Mouse (Mus musculus): Measurements from ENCODE around the gene S100b. TPM values are rescaled to one million over a fixed set of nuclear protein-coding genes. Genes with fewer than 3 reads are reported as not detected.
A peak's percentile ranks its signal among the peaks of the same experiment; 100 is the strongest.

Gene S100b
- polyA plus RNA-seq, 1 experiment from 2014 or later: 0.95 TPM

- Histone ChIP-seq H3K27ac (ENCODE audit: low read length) (no peak overlapping the region), H3K4me2 (ENCODE audit: low read depth, low read length) (no peak overlapping the region), H3K27me3 (ENCODE audit: control insufficient read depth, insufficient read depth, low read length) (no peaks in the 10 kb centered on the region), H3K4me3 (ENCODE audit: low read length) (no peak overlapping the region), H3K9ac (ENCODE audit: low read length) (no peak overlapping the region), H3K36me3 (ENCODE audit: control insufficient read depth, insufficient read depth) (peaks cover 8% of the 10 kb centered on the region; the same call in 1 of the 2 replicates), H3K9me3 (replicated peaks; ENCODE audit: control insufficient read depth, low read length) (no peaks in the 10 kb centered on the region), H3K4me1 (ENCODE audit: control insufficient read depth, insufficient read depth, low read length) (no peaks in the 10 kb centered on the region)
- 62% methylated on average over 1 of the region's 1 CpGs for WGBS
- no peak for ATAC-seq (replicated peaks; ENCODE audit: extremely low read depth, insufficient read depth, low FRiP score)
These were observed 24.0 kb upstream of the S100b start for GRCm38 (mm10) chr10:76229627-76230026.

GRCm38 (mm10) chr10:76237341-76238225, 16.1 kb upstream of the S100b start, which contains the start of gene Prmt2:
TSS of gene Prmt2 (minus strand) at chr10:76237865.
- no peaks in the 10 kb centered on the region for H3K36me3 ChIP-seq (ENCODE audit: control insufficient read depth, insufficient read depth)
- no peaks in the 10 kb centered on the region for H3K9me3 ChIP-seq (replicated peaks; ENCODE audit: control insufficient read depth, low read length)
- peak; percentile 98 for ATAC-seq (replicated peaks; ENCODE audit: extremely low read depth, insufficient read depth, low FRiP score)
- peak within 1 kb of the TSS; percentile 91 for H3K4me3 ChIP-seq (ENCODE audit: low read length)
- H3K27ac ChIP-seq (ENCODE audit: low read length): peak within 1 kb of the TSS; percentile 93
- H3K4me2 ChIP-seq (ENCODE audit: low read depth, low read length): peak within 1 kb of the TSS; percentile 83
- H3K27me3 ChIP-seq (ENCODE audit: control insufficient read depth, insufficient read depth, low read length): no peaks in the 10 kb centered on the region
- peak within 1 kb of the TSS; percentile 87 for H3K9ac ChIP-seq (ENCODE audit: low read length)
- WGBS: under 1% methylated on average over 47 of the region's 47 CpGs
- H3K4me1 ChIP-seq (ENCODE audit: control insufficient read depth, insufficient read depth, low read length): peaks cover 17% of the 10 kb centered on the region

DNA sequence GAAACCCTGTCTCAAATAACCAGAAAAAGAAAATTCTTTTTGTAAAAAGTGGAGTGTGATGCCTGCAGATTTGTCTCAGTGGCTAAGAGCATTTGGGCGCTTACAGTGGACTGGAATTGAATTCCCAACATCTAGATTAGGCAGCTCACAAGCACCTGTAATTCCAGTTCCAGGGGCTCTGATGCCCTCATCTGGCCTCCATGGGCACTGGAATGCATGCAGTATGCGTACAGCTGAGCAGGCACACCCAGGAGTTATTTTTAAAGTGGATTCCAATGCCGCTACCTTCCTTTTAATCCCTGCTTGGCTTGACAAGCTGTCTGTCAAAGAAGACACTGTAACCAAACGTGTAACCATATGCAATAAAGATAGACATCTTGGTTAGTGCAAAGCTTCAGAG, 14.3 kb upstream of the S100b start:
- H3K27ac ChIP-seq (ENCODE audit: low read length): no peak overlapping the region
- no peaks in the 10 kb centered on the region for H3K27me3 ChIP-seq (ENCODE audit: control insufficient read depth, insufficient read depth, low read length)
- no peak overlapping the region for H3K4me3 ChIP-seq (ENCODE audit: low read length)
- WGBS: 41% methylated on average over 4 of the region's 4 CpGs
- H3K9ac ChIP-seq (ENCODE audit: low read length): no peak overlapping the region
- H3K4me2 ChIP-seq (ENCODE audit: low read depth, low read length): no peak overlapping the region
- no peaks in the 10 kb centered on the region for H3K36me3 ChIP-seq (ENCODE audit: control insufficient read depth, insufficient read depth)
- H3K9me3 ChIP-seq (replicated peaks; ENCODE audit: control insufficient read depth, low read length): no peaks in the 10 kb centered on the region
- no peak for ATAC-seq (replicated peaks; ENCODE audit: extremely low read depth, insufficient read depth, low FRiP score)
- peaks cover 17% of the 10 kb centered on the region for H3K4me1 ChIP-seq (ENCODE audit: control insufficient read depth, insufficient read depth, low read length)

DNA sequence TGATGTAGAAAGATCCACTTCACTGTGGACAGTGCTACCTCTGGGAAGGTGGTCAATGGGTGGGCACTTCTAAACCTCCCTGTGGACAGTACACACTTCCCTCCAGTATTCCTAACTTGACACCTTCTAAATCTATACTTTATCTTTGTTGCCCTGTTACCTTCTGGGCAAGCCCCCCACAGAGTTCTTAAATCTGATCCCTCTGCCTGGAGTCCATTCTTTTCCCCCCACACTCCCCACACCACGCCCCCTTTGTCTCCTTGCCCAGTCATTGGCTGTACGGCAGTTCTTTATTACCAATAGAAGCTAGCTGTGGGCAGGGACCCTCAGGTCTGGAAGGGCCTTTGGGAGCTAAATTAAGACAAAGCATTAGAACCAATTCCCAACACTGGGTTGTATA, 8.5 kb upstream of the S100b start:
- no peaks in the 10 kb centered on the region for H3K36me3 ChIP-seq (ENCODE audit: control insufficient read depth, insufficient read depth)
- H3K4me2 ChIP-seq (ENCODE audit: low read depth, low read length): no peak overlapping the region
- H3K9ac ChIP-seq (ENCODE audit: low read length): no peak overlapping the region
- no peak overlapping the region for H3K27ac ChIP-seq (ENCODE audit: low read length)
- H3K4me1 ChIP-seq (ENCODE audit: control insufficient read depth, insufficient read depth, low read length): no peaks in the 10 kb centered on the region
- 71% methylated on average over 2 of the region's 2 CpGs for WGBS
- no peaks in the 10 kb centered on the region for H3K9me3 ChIP-seq (replicated peaks; ENCODE audit: control insufficient read depth, low read length)
- ATAC-seq (replicated peaks; ENCODE audit: extremely low read depth, insufficient read depth, low FRiP score): no peak
- H3K27me3 ChIP-seq (ENCODE audit: control insufficient read depth, insufficient read depth, low read length): no peaks in the 10 kb centered on the region
- H3K4me3 ChIP-seq (ENCODE audit: low read length): no peak overlapping the region

- no peaks in the 10 kb centered on the region for H3K27me3 ChIP-seq (ENCODE audit: control insufficient read depth, insufficient read depth, low read length)
- no peaks in the 10 kb centered on the region for H3K9me3 ChIP-seq (replicated peaks; ENCODE audit: control insufficient read depth, low read length)
- no peaks in the 10 kb centered on the region for H3K36me3 ChIP-seq (ENCODE audit: control insufficient read depth, insufficient read depth)
- no peak overlapping the region for H3K27ac ChIP-seq (ENCODE audit: low read length)
- H3K4me2 ChIP-seq (ENCODE audit: low read depth, low read length): no peak overlapping the region
- ATAC-seq (replicated peaks; ENCODE audit: extremely low read depth, insufficient read depth, low FRiP score): no peak
- no peak overlapping the region for H3K4me3 ChIP-seq (ENCODE audit: low read length)
- H3K9ac ChIP-seq (ENCODE audit: low read length): no peak overlapping the region
- no peaks in the 10 kb centered on the region for H3K4me1 ChIP-seq (ENCODE audit: control insufficient read depth, insufficient read depth, low read length)
- WGBS: 47% methylated on average over 4 of the region's 4 CpGs
These were observed 7.1 kb upstream of the S100b start for GRCm38 (mm10) chr10:76246601-76247000.

DNA sequence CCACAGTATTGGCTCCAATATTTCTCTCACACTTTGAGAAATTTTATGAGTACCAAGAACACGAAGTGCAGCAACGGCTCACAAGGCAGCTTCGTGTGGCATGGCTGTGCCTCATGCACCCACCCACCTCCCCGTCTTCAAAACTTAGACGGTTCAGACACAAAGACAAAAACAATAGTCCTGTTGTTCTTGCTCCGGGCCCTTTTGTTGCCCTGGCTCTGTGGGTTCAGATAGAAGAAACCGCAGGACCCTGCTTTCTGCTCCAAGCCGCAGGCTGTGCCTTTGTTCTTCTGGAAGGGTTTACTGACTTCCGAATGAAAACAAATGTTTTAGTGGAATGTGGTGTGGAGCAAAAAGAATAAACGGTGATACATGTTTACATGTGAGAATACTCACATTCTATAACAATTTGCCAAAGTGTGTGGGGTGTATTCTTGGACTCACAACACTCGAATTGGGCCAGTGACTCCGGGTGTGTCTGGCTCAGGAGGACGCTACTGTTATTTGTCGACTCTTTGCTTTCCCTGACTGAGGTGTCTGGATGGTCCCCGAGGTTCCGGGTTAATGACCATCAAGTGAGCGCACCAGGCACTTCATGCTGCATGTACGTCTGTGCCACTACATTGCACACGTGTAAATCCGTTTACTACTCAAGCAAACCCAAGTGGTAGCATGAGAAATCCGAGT, 5.5 kb upstream of the S100b start:
- H3K4me3 ChIP-seq (ENCODE audit: low read length): no peak overlapping the region
- H3K36me3 ChIP-seq (ENCODE audit: control insufficient read depth, insufficient read depth): no peaks in the 10 kb centered on the region
- WGBS: 67% methylated on average over 21 of the region's 21 CpGs
- H3K4me2 ChIP-seq (ENCODE audit: low read depth, low read length): no peak overlapping the region
- no peak overlapping the region for H3K27ac ChIP-seq (ENCODE audit: low read length)
- H3K4me1 ChIP-seq (ENCODE audit: control insufficient read depth, insufficient read depth, low read length): no peaks in the 10 kb centered on the region
- ATAC-seq (replicated peaks; ENCODE audit: extremely low read depth, insufficient read depth, low FRiP score): no peak
- H3K9ac ChIP-seq (ENCODE audit: low read length): no peak overlapping the region
- H3K27me3 ChIP-seq (ENCODE audit: control insufficient read depth, insufficient read depth, low read length): no peaks in the 10 kb centered on the region
- H3K9me3 ChIP-seq (replicated peaks; ENCODE audit: control insufficient read depth, low read length): no peaks in the 10 kb centered on the region

DNA sequence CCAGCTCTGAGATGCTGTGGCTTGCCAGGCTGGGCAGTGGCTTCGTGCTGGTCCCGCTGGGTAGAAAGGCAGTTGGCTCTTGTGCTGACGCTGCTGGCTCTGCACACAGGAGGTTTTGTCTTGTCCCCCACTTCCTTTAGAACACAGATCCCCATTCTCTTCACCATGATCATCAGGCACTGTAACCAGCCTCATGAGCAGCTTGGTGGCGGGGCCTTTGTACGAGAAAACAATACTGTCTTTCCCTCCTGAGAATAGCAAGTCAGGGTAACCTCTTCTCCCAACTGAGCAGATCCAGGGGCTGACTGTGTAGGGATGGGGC, 5.0 kb upstream of the S100b start:
- ATAC-seq (replicated peaks; ENCODE audit: extremely low read depth, insufficient read depth, low FRiP score): no peak
- WGBS: 84% methylated on average over 5 of the region's 5 CpGs

DNA sequence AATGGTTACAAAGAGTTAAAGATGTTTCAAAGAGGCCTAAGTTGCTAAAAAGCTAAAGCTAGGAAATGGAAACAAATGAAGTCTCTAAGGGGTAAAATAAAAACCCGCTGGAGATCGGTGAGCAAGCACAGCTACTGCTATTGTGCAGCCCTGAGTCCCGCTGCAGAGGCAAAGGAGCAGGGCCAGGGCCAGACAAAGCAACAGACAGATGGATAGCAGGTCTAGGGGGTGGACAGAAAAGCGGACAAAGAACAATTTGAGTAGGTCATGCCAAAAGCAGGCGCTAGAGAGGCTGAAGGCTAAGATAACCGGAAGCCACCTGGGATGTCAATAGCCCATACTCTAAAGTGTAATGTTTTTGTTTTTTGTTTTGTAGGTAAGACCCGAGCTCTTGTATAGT, 2.8 kb upstream of the S100b start:
- Histone ChIP-seq H3K9ac (ENCODE audit: low read length) (no peak overlapping the region), H3K27me3 (ENCODE audit: control insufficient read depth, insufficient read depth, low read length) (no peaks in the 10 kb centered on the region), H3K4me3 (ENCODE audit: low read length) (no peak overlapping the region), H3K36me3 (ENCODE audit: control insufficient read depth, insufficient read depth) (no peaks in the 10 kb centered on the region), H3K27ac (ENCODE audit: low read length) (no peak overlapping the region), H3K4me2 (ENCODE audit: low read depth, low read length) (no peak overlapping the region), H3K9me3 (replicated peaks; ENCODE audit: control insufficient read depth, low read length) (no peaks in the 10 kb centered on the region), H3K4me1 (ENCODE audit: control insufficient read depth, insufficient read depth, low read length) (peaks cover 6% of the 10 kb centered on the region)
- ATAC-seq (replicated peaks; ENCODE audit: extremely low read depth, insufficient read depth, low FRiP score): no peak
- WGBS: 81% methylated on average over 7 of the region's 7 CpGs

More for the DNA sequence above, 5.0 kb upstream of the S100b start:
- Histone ChIP-seq H3K27ac (ENCODE audit: low read length) (no peak overlapping the region), H3K9ac (ENCODE audit: low read length) (no peak overlapping the region), H3K4me1 (ENCODE audit: control insufficient read depth, insufficient read depth, low read length) (peaks cover 4% of the 10 kb centered on the region), H3K4me2 (ENCODE audit: low read depth, low read length) (no peak overlapping the region), H3K36me3 (ENCODE audit: control insufficient read depth, insufficient read depth) (no peaks in the 10 kb centered on the region), H3K9me3 (replicated peaks; ENCODE audit: control insufficient read depth, low read length) (no peaks in the 10 kb centered on the region), H3K27me3 (ENCODE audit: control insufficient read depth, insufficient read depth, low read length) (no peaks in the 10 kb centered on the region), H3K4me3 (ENCODE audit: low read length) (no peak overlapping the region)

DNA sequence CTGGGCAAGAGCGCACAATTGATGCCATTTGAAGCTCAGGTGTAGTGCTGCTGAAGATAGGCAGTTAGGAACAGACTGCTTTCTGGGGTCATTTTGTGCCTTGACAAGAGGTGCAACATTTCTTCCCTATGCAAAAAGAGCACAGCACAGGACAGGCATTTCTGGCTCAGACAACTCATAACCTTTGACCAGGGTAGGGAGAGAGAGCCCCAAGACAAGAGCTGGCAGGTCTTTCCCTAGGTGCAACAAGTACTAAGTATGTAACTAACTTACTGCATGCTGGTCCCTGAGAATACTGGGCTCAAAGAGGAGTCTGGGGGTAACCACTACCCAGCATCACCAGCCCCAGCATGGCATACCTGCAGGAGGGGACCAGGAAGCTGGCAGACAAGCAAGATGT, 574 bp upstream of the S100b start:
- Histone ChIP-seq H3K9me3 (replicated peaks; ENCODE audit: control insufficient read depth, low read length) (no peaks in the 10 kb centered on the region), H3K4me3 (ENCODE audit: low read length) (no peak overlapping the region), H3K27me3 (ENCODE audit: control insufficient read depth, insufficient read depth, low read length) (no peaks in the 10 kb centered on the region), H3K4me2 (ENCODE audit: low read depth, low read length) (no peak overlapping the region), H3K36me3 (ENCODE audit: control insufficient read depth, insufficient read depth) (no peaks in the 10 kb centered on the region), H3K9ac (ENCODE audit: low read length) (no peak overlapping the region), H3K27ac (ENCODE audit: low read length) (no peak overlapping the region), H3K4me1 (ENCODE audit: control insufficient read depth, insufficient read depth, low read length) (peaks cover 18% of the 10 kb centered on the region)
- ATAC-seq (replicated peaks; ENCODE audit: extremely low read depth, insufficient read depth, low FRiP score): no peak
- WGBS: 100% methylated on average over 1 of the region's 1 CpGs
